Mouse (Mus musculus) left cerebral cortex, adult 2 months (tissue): ENCODE data around the gene Endou. TPM values are rescaled to one million over a fixed set of nuclear protein-coding genes. Genes with fewer than 3 reads are reported as not detected.
A peak's percentile ranks its signal among the peaks of the same experiment; 100 is the strongest.

ENCODE experiments used
- DNase-seq, 2 experiments: peaks; one replicate each; pipeline ENCODE4 v3.0.0; 2021 to 2022; ENCODE audit warnings: low spot score in 2 of 2, mixed read lengths in 1 of 2; ENCODE audit errors: extremely low spot score in 1 of 2
- H3K27ac ChIP-seq: fragments of 200-600 bp; 2 replicates; pipeline ENCODE4 v1.8.1; 2022
- H3K4me3 ChIP-seq: fragments of 200-600 bp; 2 replicates; pipeline ENCODE4 v1.8.1; 2022
- CTCF ChIP-seq: fragments of 200-600 bp; IDR thresholded peaks from 2 replicates; pipeline ENCODE4 v1.8.1; 2022; ENCODE audit warnings: antibody characterized with exemption, mild to moderate bottlenecking, moderate library complexity
- intact Hi-C: fragments of 180-260 bp; cut with DNase I; formaldehyde crosslinking; loops from one replicate; pipeline ENCODE4 v1.15.1; 2025
- total RNA-seq, 2 experiments: library from RNA; stranded (reverse); gene quantifications; 2 replicates each; pipeline ENCODE4 v1.2.3; 2021

The Endou gene
- total RNA-seq, 2 experiments from 2014 or later: 2.8 to 4.7 TPM

GRCm38 (mm10) chr15:97751676-97752075 lies 20.5 kb upstream of the Endou start:
- intact Hi-C loops: no loop called here
- DNase-seq: no peak
- no peak overlapping the region for H3K27ac ChIP-seq
- peak; percentile 39 for TF ChIP-seq CTCF
- no peak overlapping the region for H3K4me3 ChIP-seq

GRCm38 (mm10) chr15:97750697-97751096 lies 19.6 kb upstream of the Endou start:
- intact Hi-C loops: no loop called here
- no peak for TF ChIP-seq CTCF
- no peak overlapping the region for H3K4me3 ChIP-seq
- H3K27ac ChIP-seq: peak overlapping the region; percentile 30; the same call in 1 of the 2 replicates
- peak; percentile 67 to 81 for DNase-seq

GRCm38 (mm10) chr15:97749841-97750240 lies 18.7 kb upstream of the Endou start:
- no peak for DNase-seq
- TF ChIP-seq CTCF: no peak
- Histone ChIP-seq H3K4me3 (no peak overlapping the region), H3K27ac (no peak overlapping the region; the same call in 1 of the 2 replicates)
- intact Hi-C loops: no loop called here

GRCm38 (mm10) chr15:97749397-97749796 lies 18.3 kb upstream of the Endou start:
- intact Hi-C loops: no loop called here
- no peak overlapping the region for H3K4me3 ChIP-seq
- H3K27ac ChIP-seq: no peak overlapping the region
- DNase-seq: no peak
- TF ChIP-seq CTCF: no peak

- Histone ChIP-seq H3K27ac (no peak overlapping the region), H3K4me3 (no peak overlapping the region)
- intact Hi-C loops: no loop called here
- no peak for TF ChIP-seq CTCF
- DNase-seq: no peak
These were observed 17.8 kb upstream of the Endou start for GRCm38 (mm10) chr15:97748964-97749363.

GRCm38 (mm10) chr15:97748309-97748708 lies 17.2 kb upstream of the Endou start:
- Histone ChIP-seq H3K27ac (no peak overlapping the region), H3K4me3 (no peak overlapping the region)
- TF ChIP-seq CTCF: no peak
- no peak for DNase-seq
- intact Hi-C loops: no loop called here

- Histone ChIP-seq H3K27ac (no peak overlapping the region), H3K4me3 (no peak overlapping the region)
- no peak for TF ChIP-seq CTCF
- no peak for DNase-seq
- intact Hi-C loops: no loop called here
These were observed 16.3 kb upstream of the Endou start for GRCm38 (mm10) chr15:97747486-97747885.

GRCm38 (mm10) chr15:97746748-97747147 lies 15.6 kb upstream of the Endou start:
- no peak for TF ChIP-seq CTCF
- intact Hi-C loops: no loop called here
- Histone ChIP-seq H3K4me3 (no peak overlapping the region), H3K27ac (no peak overlapping the region)
- DNase-seq: no peak

- H3K27ac ChIP-seq: no peak overlapping the region
- TF ChIP-seq CTCF: no peak
- no peak for DNase-seq
- no peak overlapping the region for H3K4me3 ChIP-seq
- intact Hi-C loops: no loop called here
These were observed 15.1 kb upstream of the Endou start for GRCm38 (mm10) chr15:97746278-97746677.

GRCm38 (mm10) chr15:97745331-97745730 lies 14.2 kb upstream of the Endou start:
- no peak overlapping the region for H3K4me3 ChIP-seq
- H3K27ac ChIP-seq: no peak overlapping the region
- intact Hi-C loops: no loop called here
- no peak for DNase-seq
- no peak for TF ChIP-seq CTCF

GRCm38 (mm10) chr15:97744930-97745329 lies 13.8 kb upstream of the Endou start:
- intact Hi-C loops: no loop called here
- no peak overlapping the region for H3K4me3 ChIP-seq
- no peak overlapping the region for H3K27ac ChIP-seq
- no peak for DNase-seq
- TF ChIP-seq CTCF: no peak

- H3K4me3 ChIP-seq: no peak overlapping the region
- no peak overlapping the region for H3K27ac ChIP-seq
- DNase-seq: no peak
- no peak for TF ChIP-seq CTCF
- intact Hi-C loops: no loop called here
These were observed 12.9 kb upstream of the Endou start for GRCm38 (mm10) chr15:97743961-97744525.

GRCm38 (mm10) chr15:97743210-97743609 lies 12.1 kb upstream of the Endou start:
- TF ChIP-seq CTCF: no peak
- Histone ChIP-seq H3K27ac (no peak overlapping the region), H3K4me3 (no peak overlapping the region)
- no peak for DNase-seq
- intact Hi-C loops: no loop called here
